Mouse (Mus musculus): ENCODE data around the gene Baz2b.

- TF ChIP-seq CTCF (IDR thresholded peaks at IDR 0.05; ENCODE audit: extremely low read depth, insufficient read depth, insufficient read length, insufficient replicate concordance) (no peak), POLR2A (IDR thresholded peaks at IDR 0.05; ENCODE audit: low read depth, low read length) (no peak)
Observed at GRCm38 (mm10) chr2:60112116-60112515, 97.5 kb downstream of the Baz2b start.
